Mouse (Mus musculus) myocyte (in vitro differentiated cells): ENCODE data around the gene Pp2d1. TPM values are rescaled to one million over a fixed set of nuclear protein-coding genes. Genes with fewer than 3 reads are reported as not detected.
"Not testable (repeated sequence)": the region's sequence is repeated elsewhere in the genome, so short reads cannot be mapped to it uniquely, and the experiment has no call there.

Experiments
- H3K27me3 ChIP-seq: one replicate; pipeline ENCODE4 v1.6.1; 2011; ENCODE audit not compliant: control insufficient read depth, insufficient read depth, insufficient read length
- H3K36me3 ChIP-seq: one replicate; pipeline ENCODE4 v1.6.1; 2011; ENCODE audit not compliant: control insufficient read depth, insufficient read depth
- H3K4me2 ChIP-seq: one replicate; pipeline ENCODE4 v1.6.1; 2011; ENCODE audit warnings: low read depth, control low read depth
- H3K4me3 ChIP-seq: one replicate; pipeline ENCODE4 v1.5.1; 2011; ENCODE audit warnings: mild to moderate bottlenecking, control low read depth, moderate library complexity
- H3K79me2 ChIP-seq: one replicate; pipeline ENCODE4 v1.6.1; 2011; ENCODE audit not compliant: control insufficient read depth, insufficient read depth
- H3ac ChIP-seq: one replicate; pipeline ENCODE4 v1.6.1; 2011; ENCODE audit not compliant: control insufficient read depth, insufficient read length
- CEBPB ChIP-seq: IDR thresholded peaks from 2 replicates; pipeline ENCODE4 v1.6.1; 2011; ENCODE audit warnings: mild to moderate bottlenecking, moderate library complexity; ENCODE audit not compliant: poor library complexity, insufficient read depth, severe bottlenecking
- E2F4 ChIP-seq: IDR thresholded peaks from one replicate; pipeline ENCODE4 v1.6.1; 2011; ENCODE audit warnings: mild to moderate bottlenecking, control low read depth, moderate library complexity; ENCODE audit not compliant: insufficient read depth
- MAX ChIP-seq: IDR thresholded peaks from one replicate; pipeline ENCODE4 v1.6.1; 2011; ENCODE audit warnings: low read depth, mild to moderate bottlenecking, control low read depth
- MYOD1 ChIP-seq, 3 experiments: IDR thresholded peaks; one replicate each; pipeline ENCODE4 v1.6.1; 2011; ENCODE audit warnings: control low read depth in 2 of 3, low read depth in 2 of 3, mild to moderate bottlenecking in 2 of 3, moderate library complexity in 1 of 3; ENCODE audit not compliant: insufficient read length in 2 of 3, control insufficient read depth in 1 of 3
- MYOG ChIP-seq, 3 experiments: IDR thresholded peaks; one replicate each; pipeline ENCODE4 v1.6.1; 2011; ENCODE audit warnings: control low read depth in 2 of 3, low read depth in 2 of 3, mild to moderate bottlenecking in 2 of 3; ENCODE audit not compliant: insufficient read length in 2 of 3, control insufficient read depth in 1 of 3, insufficient read depth in 1 of 3
- POLR2A ChIP-seq: IDR thresholded peaks from one replicate; pipeline ENCODE4 v1.6.1; 2011; ENCODE audit warnings: low read depth, mild to moderate bottlenecking, control low read depth, moderate library complexity; ENCODE audit not compliant: insufficient read length
- POLR2AphosphoS2 ChIP-seq: IDR thresholded peaks from one replicate; pipeline ENCODE4 v1.6.1; 2011; ENCODE audit warnings: low read depth, control low read depth; ENCODE audit not compliant: insufficient read length
- REST ChIP-seq: IDR thresholded peaks from one replicate; pipeline ENCODE4 v1.6.1; 2011; ENCODE audit warnings: mild to moderate bottlenecking, control low read depth, moderate library complexity; ENCODE audit not compliant: insufficient read depth, insufficient read length
- SRF ChIP-seq: IDR thresholded peaks from one replicate; pipeline ENCODE4 v1.6.1; 2011; ENCODE audit warnings: low read depth; ENCODE audit not compliant: control insufficient read depth, insufficient read length
- TCF12 ChIP-seq: IDR thresholded peaks from one replicate; pipeline ENCODE4 v1.6.1; 2011; ENCODE audit warnings: mild to moderate bottlenecking, control low read depth; ENCODE audit not compliant: poor library complexity, insufficient read depth, severe bottlenecking
- TCF3 ChIP-seq: IDR thresholded peaks from one replicate; pipeline ENCODE4 v1.6.1; 2011; ENCODE audit warnings: low read depth, control low read depth; ENCODE audit not compliant: insufficient read length
- USF1 ChIP-seq: IDR thresholded peaks from one replicate; pipeline ENCODE4 v1.6.1; 2011; ENCODE audit warnings: low read depth, mild to moderate bottlenecking, control low read depth, moderate library complexity
- polyA plus RNA-seq: library from polyadenylated mRNA; unstranded; fragments of >200 nt; fragmentation: generic; extraction: Trizol; gene quantifications from one replicate; pipeline ENCODE4 v1.2.1, GENCODE M21; 2012; ENCODE audit warnings: missing spikeins

Gene Pp2d1
- polyA plus RNA-seq, 1 experiment = 0.12 TPM

GRCm38 (mm10) chr17:53577151-53577550, 37.9 kb upstream of the Pp2d1 start:
- TF ChIP-seq SRF = no peak
- no peak for TF ChIP-seq USF1
- TF ChIP-seq MYOG (IDR thresholded peaks at IDR 0.05; ENCODE audit: control insufficient read depth in 1 of 3, insufficient read depth in 1 of 3, insufficient read length in 2 of 3, low read depth in 2 of 3) = no peak
- TF ChIP-seq MAX = no peak
- H3ac ChIP-seq = no peak overlapping the region
- no peak overlapping the region for H3K4me3 ChIP-seq
- H3K79me2 ChIP-seq = no peaks in the 10 kb centered on the region
- no peaks in the 10 kb centered on the region for H3K27me3 ChIP-seq
- peak overlapping the region; percentile 58 for H3K4me2 ChIP-seq
- no peaks in the 10 kb centered on the region for H3K36me3 ChIP-seq

GRCm38 (mm10) chr17:53573019-53573556, 33.8 kb upstream of the Pp2d1 start:
- Histone ChIP-seq H3K4me2 (no peak overlapping the region), H3K27me3 (no peaks in the 10 kb centered on the region), H3ac (no peak overlapping the region), H3K36me3 (no peaks in the 10 kb centered on the region), H3K79me2 (peaks cover 5% of the 10 kb centered on the region), H3K4me3 (no peak overlapping the region)
- TF ChIP-seq E2F4 = no peak
- no peak for TF ChIP-seq TCF12
- TF ChIP-seq POLR2AphosphoS2 = no peak
- TF ChIP-seq REST = no peak
- no peak for TF ChIP-seq TCF3
- no peak for TF ChIP-seq USF1
- no peak for TF ChIP-seq MYOG (IDR thresholded peaks at IDR 0.05; ENCODE audit: control insufficient read depth in 1 of 3, insufficient read depth in 1 of 3, insufficient read length in 2 of 3, low read depth in 2 of 3)
- TF ChIP-seq CEBPB = no peak
- no peak for TF ChIP-seq POLR2A
- no peak for TF ChIP-seq MYOD1 (IDR thresholded peaks at IDR 0.05; ENCODE audit: control insufficient read depth in 1 of 3, insufficient read length in 2 of 3, low read depth in 2 of 3)
- TF ChIP-seq MAX = no peak
- TF ChIP-seq SRF = no peak

- H3K36me3 ChIP-seq, H3K27me3 ChIP-seq, H3ac ChIP-seq, H3K4me3 ChIP-seq, H3K4me2 ChIP-seq, H3K79me2 ChIP-seq: not testable (repeated sequence)
These were observed 31.7 kb upstream of the Pp2d1 start for GRCm38 (mm10) chr17:53570932-53571331.

GRCm38 (mm10) chr17:53570361-53570875, 31.2 kb upstream of the Pp2d1 start:
- H3K79me2 ChIP-seq = peaks cover 5% of the 10 kb centered on the region
- no peak for TF ChIP-seq E2F4
- TF ChIP-seq POLR2A = no peak
- no peak for TF ChIP-seq SRF
- no peak for TF ChIP-seq TCF12
- no peak for TF ChIP-seq CEBPB
- TF ChIP-seq USF1 = no peak
- TF ChIP-seq TCF3 = no peak
- no peak for TF ChIP-seq MYOD1 (IDR thresholded peaks at IDR 0.05; ENCODE audit: control insufficient read depth in 1 of 3, insufficient read length in 2 of 3, low read depth in 2 of 3)
- TF ChIP-seq POLR2AphosphoS2 = no peak
- H3K36me3 ChIP-seq = no peaks in the 10 kb centered on the region
- H3K27me3 ChIP-seq = no peaks in the 10 kb centered on the region
- H3K4me3 ChIP-seq = no peak overlapping the region
- H3K4me2 ChIP-seq = peak overlapping the region; percentile 75
- H3ac ChIP-seq = no peak overlapping the region

DNA sequence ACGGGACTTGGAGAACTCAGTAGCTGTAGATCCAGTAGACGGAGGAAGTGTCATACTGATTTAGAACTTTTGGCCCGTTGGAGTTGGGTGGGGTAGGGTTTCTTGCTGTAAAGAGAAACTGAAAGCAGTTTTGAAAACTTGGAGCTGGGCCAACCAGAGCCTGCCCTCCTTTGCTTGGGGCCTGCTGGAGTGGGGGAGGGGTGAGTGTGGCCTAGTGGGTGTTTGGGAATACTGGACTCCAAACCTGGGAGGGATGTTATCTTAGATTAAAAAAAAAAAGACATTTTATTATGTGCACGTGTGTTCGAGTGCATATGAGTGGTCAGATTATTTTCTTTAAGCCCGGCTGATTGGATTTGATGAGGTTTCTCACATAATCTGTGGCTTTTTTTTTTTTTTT, 30.6 kb upstream of the Pp2d1 start:
- no peaks in the 10 kb centered on the region for H3K36me3 ChIP-seq
- no peak overlapping the region for H3K4me3 ChIP-seq
- TF ChIP-seq MYOG (IDR thresholded peaks at IDR 0.05; ENCODE audit: control insufficient read depth in 1 of 3, insufficient read depth in 1 of 3, insufficient read length in 2 of 3, low read depth in 2 of 3) (no peak), TCF12 (no peak), MYOD1 (IDR thresholded peaks at IDR 0.05; ENCODE audit: control insufficient read depth in 1 of 3, insufficient read length in 2 of 3, low read depth in 2 of 3) (no peak), POLR2A (no peak), TCF3 (no peak), MAX (no peak), CEBPB (no peak), REST (no peak), POLR2AphosphoS2 (no peak), USF1 (no peak), SRF (no peak), E2F4 (no peak)
- H3K4me2 ChIP-seq = peak overlapping the region; percentile 75
- peaks cover 5% of the 10 kb centered on the region for H3K79me2 ChIP-seq
- H3K27me3 ChIP-seq = no peaks in the 10 kb centered on the region
- H3ac ChIP-seq = no peak overlapping the region
